Mouse (Mus musculus) liver, embryonic 16.5 days (tissue): Measurements from ENCODE around the gene Kars. TPM values are rescaled to one million over a fixed set of nuclear protein-coding genes. Genes with fewer than 3 reads are reported as not detected.

Experiments
- ATAC-seq: fragments of 200-750 bp; cut with Nextera tagmentation; 2 replicates; pipeline ENCODE4 v1.8.0; 2017; ENCODE audit warnings: low read depth, mild to moderate bottlenecking, moderate number of reproducible peaks, moderate library complexity
- H3K27ac ChIP-seq: fragments of 300-500 bp; sonication (generic); 2 replicates; pipeline ENCODE4 v1.5.1; 2014; ENCODE audit warnings: mild to moderate bottlenecking, low read length
- H3K27me3 ChIP-seq: fragments of 300-500 bp; sonication (generic); 2 replicates; pipeline ENCODE4 v1.6.1; 2014; ENCODE audit warnings: low read depth, low read length, mixed read lengths; ENCODE audit not compliant: control insufficient read depth, insufficient read depth
- H3K36me3 ChIP-seq: fragments of 300-500 bp; sonication (generic); 2 replicates; pipeline ENCODE4 v1.6.1; 2014; ENCODE audit warnings: mild to moderate bottlenecking; ENCODE audit not compliant: control insufficient read depth, insufficient read depth
- H3K4me1 ChIP-seq: fragments of 300-500 bp; sonication (generic); 2 replicates; pipeline ENCODE4 v1.6.1; 2014; ENCODE audit warnings: low read depth, low read length, mixed read lengths; ENCODE audit not compliant: control insufficient read depth
- H3K4me2 ChIP-seq: fragments of 300-500 bp; sonication (generic); 2 replicates; pipeline ENCODE4 v1.6.1; 2014; ENCODE audit warnings: low read depth, low read length, mixed read lengths
- H3K4me3 ChIP-seq: fragments of 300-500 bp; sonication (generic); 2 replicates; pipeline ENCODE4 v1.5.1; 2014; ENCODE audit warnings: low read depth, mild to moderate bottlenecking, low read length
- H3K9ac ChIP-seq: fragments of 300-500 bp; sonication (generic); 2 replicates; pipeline ENCODE4 v1.6.1; 2014; ENCODE audit warnings: low read depth, low read length
- H3K9me3 ChIP-seq: fragments of 300-500 bp; sonication (generic); replicated peaks from 2 replicates; pipeline ENCODE4 v1.6.1; 2016; ENCODE audit warnings: low read length; ENCODE audit not compliant: control insufficient read depth
- WGBS: fragments of 180-500 bp; shearing (Covaris S2); extraction: QIAGEN DNeasy Blood & Tissue Kit; methylation state at CpG from one replicate; pipeline ENCODE4 v1.1.7; 2014; ENCODE audit not compliant: insufficient replicate concordance; 5-methylcytosine and 5-hydroxymethylcytosine counted together
- polyA plus RNA-seq: library from polyadenylated mRNA; unstranded; fragments of >200 nt; fragmentation: Nextera tagmentation; extraction: Ambion mirVana; gene quantifications from 2 replicates; pipeline ENCODE4 v1.2.1, GENCODE M21; 2015

The Kars gene
- polyA plus RNA-seq, 1 experiment from 2014 or later = 69.5 TPM

DNA sequence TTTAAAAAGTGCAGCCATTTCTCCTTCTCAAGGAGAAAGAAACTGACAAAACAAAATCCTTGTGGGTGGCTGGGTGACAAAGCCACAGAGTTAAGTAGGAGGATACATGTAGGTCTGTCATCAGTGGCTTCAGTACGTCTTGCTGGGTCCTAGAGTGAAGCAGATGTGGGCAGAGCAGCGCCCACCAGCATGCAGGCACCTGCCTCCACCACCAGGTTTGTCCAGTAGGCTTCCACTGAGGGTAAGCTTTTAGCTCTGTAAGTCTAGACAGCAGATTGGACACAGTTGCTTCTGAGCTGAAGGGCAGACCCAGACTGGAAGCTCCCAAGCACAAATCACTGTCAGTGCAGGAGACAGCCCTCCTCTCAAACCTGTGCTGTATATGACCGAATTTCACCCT, 49.8 kb downstream of the Kars start:
- 70% methylated on average over 3 of the region's 3 CpGs for WGBS
- no peak overlapping the region for H3K27ac ChIP-seq
- H3K27me3 ChIP-seq = no peaks in the 10 kb centered on the region
- H3K4me3 ChIP-seq = no peak overlapping the region
- H3K9ac ChIP-seq = no peak overlapping the region
- H3K36me3 ChIP-seq = peaks cover 9% of the 10 kb centered on the region
- no peak overlapping the region for H3K4me2 ChIP-seq
- H3K4me1 ChIP-seq = no peaks in the 10 kb centered on the region
- no peak for ATAC-seq
- H3K9me3 ChIP-seq = no peaks in the 10 kb centered on the region

DNA sequence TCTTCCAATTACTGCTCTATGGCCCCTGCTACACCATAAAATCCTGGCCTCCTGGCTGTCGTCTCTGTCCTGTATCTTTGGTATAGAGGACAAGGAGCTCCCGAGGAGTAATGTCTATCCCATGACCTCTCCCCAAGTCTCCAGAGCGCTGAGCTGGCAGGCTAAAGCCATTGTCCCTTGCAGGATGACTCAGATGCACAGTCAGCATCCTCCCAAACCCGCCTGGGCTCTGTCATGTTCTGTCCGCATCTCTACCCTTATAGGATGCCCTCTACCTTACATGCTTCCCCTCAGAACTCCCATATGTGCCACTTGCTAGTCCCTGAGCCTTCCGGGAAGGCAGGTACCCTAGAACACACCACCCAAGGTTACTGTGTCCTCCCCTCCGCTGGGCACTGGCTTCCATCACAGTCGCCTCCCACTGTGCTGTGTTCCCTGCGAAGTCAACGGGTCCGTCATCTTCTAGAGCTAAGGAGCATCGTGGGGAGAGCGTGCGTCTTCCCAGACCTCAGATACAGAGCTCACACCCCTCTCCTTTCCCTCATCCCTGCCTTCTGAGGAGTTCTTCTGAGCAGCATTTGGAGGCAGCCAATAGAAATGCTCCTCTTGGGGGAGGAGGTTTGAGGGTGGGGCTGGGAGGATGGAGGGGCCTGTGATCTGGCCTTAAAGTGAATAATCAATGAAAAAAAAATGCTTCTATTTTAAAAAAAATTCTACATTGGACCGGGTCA, 50.4 kb downstream of the Kars start:
- Histone ChIP-seq H3K4me2 (no peak overlapping the region), H3K27ac (no peak overlapping the region), H3K4me1 (no peaks in the 10 kb centered on the region), H3K4me3 (no peak overlapping the region), H3K27me3 (no peaks in the 10 kb centered on the region), H3K36me3 (peaks cover 10% of the 10 kb centered on the region), H3K9me3 (no peaks in the 10 kb centered on the region), H3K9ac (no peak overlapping the region)
- 65% methylated on average over 15 of the region's 15 CpGs for whole genome bisulfite sequencing
- no peak for ATAC-seq

DNA sequence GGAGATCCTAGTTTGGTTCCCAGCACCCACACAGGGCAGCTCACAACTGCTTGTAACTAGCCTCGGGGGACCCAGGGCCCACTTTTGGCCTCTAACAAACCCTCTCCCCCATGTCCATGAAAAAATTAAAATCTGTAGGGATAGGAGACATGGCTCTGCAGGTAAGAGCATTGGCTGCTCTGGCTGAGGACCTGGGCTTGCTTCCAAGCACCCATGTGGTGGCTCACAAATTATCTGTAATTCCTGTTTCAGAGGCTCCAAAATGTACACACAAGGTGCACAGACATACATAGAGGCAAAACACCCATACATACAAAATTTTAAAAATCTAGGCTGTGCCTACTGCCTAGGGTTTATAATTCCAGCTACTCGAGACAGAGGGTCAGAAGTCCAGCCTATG, 53.9 kb downstream of the Kars start:
- peaks cover 26% of the 10 kb centered on the region for H3K36me3 ChIP-seq
- H3K4me1 ChIP-seq = no peaks in the 10 kb centered on the region
- no peak overlapping the region for H3K9ac ChIP-seq
- ATAC-seq = no peak
- H3K4me2 ChIP-seq = no peak overlapping the region
- WGBS = 73% methylated on average over 2 of the region's 2 CpGs
- no peak overlapping the region for H3K4me3 ChIP-seq
- H3K27ac ChIP-seq = no peak overlapping the region
- H3K9me3 ChIP-seq = no peaks in the 10 kb centered on the region
- H3K27me3 ChIP-seq = no peaks in the 10 kb centered on the region

DNA sequence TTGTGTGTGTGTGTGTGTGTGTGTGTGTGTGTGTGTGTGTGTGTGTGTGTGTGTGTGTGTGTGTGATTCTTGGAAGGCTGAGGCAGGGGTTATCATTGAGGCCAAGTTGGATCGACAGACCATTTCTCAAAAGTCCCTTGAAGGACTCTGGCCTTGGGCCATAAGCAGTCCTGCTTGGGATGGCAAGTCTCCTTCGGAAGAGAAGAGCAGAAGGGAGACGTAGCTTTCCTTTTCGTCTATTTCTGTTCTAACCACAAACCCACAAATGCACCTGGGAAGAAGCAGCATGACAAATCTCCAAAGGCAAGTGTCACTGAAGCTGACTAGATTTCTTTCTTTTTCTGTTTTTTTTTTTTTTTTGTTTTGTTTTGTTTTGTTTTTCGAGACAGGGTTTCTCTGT, 55.2 kb downstream of the Kars start:
- no peak overlapping the region for H3K27ac ChIP-seq
- no peaks in the 10 kb centered on the region for H3K4me1 ChIP-seq
- H3K9me3 ChIP-seq = no peaks in the 10 kb centered on the region
- ATAC-seq = no peak
- no peak overlapping the region for H3K4me2 ChIP-seq
- WGBS = 74% methylated on average over 5 of the region's 5 CpGs
- no peak overlapping the region for H3K4me3 ChIP-seq
- H3K36me3 ChIP-seq = peaks cover 30% of the 10 kb centered on the region
- no peaks in the 10 kb centered on the region for H3K27me3 ChIP-seq
- H3K9ac ChIP-seq = no peak overlapping the region

DNA sequence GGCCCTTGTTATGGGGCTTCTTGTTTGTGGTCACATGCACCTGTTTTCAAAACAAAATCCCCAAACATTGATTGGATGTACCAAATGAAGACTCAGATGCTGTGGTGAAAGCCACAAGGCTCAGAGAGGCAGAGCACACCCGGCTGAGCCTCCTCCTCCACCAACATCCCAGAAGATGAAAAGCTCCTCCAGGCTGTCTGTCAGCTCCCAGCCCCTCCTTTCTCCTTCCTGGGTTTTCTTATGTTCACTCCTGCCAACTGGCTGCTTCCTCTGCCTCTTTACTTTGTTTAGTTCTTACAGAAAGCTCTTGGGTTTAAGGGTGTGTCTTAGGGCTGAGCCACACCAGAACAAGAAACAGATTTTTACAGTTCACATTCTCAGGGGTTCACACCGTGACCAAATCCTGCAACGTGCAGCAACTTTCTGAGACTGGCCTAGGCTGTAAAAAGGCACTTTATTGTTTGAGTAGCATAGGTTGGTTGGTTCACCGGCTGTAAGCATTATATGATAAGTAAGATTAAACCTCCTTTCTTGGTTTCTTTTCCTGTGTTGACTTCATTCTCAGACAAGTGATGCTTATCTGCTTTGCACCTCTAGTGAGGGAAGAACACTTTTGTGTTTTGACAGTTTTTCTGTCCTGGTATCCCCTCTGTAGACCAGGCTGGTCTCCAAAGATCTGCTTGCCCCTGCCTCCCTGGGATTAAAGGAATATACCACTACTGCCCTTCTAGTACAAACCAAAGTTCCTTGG, 56.1 kb downstream of the Kars start:
- ATAC-seq = no peak
- 64% methylated on average over 4 of the region's 4 CpGs for WGBS
- Histone ChIP-seq H3K36me3 (peaks cover 30% of the 10 kb centered on the region), H3K9ac (no peak overlapping the region), H3K4me3 (no peak overlapping the region), H3K9me3 (no peaks in the 10 kb centered on the region), H3K4me2 (no peak overlapping the region), H3K27me3 (no peaks in the 10 kb centered on the region), H3K4me1 (no peaks in the 10 kb centered on the region), H3K27ac (no peak overlapping the region)

DNA sequence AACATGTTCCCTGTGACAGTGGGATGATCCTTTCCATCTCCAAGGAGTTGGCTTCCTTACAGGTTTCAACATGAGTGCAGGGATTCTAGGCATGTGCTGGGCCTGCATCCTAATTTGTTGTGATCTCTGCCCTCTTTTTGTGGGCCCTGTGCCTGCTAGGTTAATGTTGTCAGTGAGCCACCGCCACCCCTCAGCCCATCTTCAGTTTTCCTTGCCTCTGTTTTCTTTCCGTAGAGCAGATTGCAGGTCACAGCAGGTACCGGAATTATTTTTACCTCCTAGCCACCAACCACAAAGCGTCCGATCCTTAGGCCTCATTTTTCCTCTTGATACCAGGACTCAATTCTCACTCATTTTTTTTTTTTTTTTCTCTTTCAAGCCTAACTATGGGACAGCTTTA, 59.2 kb downstream of the Kars start:
- Histone ChIP-seq H3K9me3 (no peaks in the 10 kb centered on the region), H3K36me3 (peaks cover 38% of the 10 kb centered on the region), H3K4me3 (no peak overlapping the region), H3K4me1 (no peaks in the 10 kb centered on the region), H3K9ac (no peak overlapping the region), H3K4me2 (no peak overlapping the region), H3K27me3 (no peaks in the 10 kb centered on the region), H3K27ac (no peak overlapping the region)
- WGBS = 88% methylated on average over 5 of the region's 5 CpGs
- no peak for ATAC-seq

DNA sequence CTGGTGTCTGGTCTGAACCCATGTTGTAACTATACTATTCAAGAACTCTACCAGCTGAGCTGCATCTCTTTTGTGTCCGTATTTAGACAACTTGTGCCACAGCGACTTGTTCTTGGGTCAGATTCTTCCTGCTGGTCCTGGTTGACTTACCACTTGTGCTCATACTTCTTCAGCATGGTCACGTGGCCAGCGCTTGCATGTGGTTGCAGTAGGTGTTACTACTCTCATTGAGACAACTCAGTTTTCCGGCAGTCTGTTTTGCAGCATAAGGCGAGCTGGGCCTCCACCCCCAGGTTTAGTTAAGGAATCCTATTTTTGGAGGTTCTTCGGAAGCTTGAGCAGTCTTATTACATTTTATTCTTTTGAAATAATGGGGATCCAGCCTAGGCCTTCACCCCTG, 59.8 kb downstream of the Kars start:
- Histone ChIP-seq H3K9me3 (no peaks in the 10 kb centered on the region), H3K4me2 (no peak overlapping the region), H3K4me3 (no peak overlapping the region), H3K9ac (no peak overlapping the region), H3K27me3 (no peaks in the 10 kb centered on the region), H3K4me1 (no peaks in the 10 kb centered on the region), H3K27ac (no peak overlapping the region), H3K36me3 (peaks cover 33% of the 10 kb centered on the region)
- ATAC-seq = no peak
- 89% methylated on average over 7 of the region's 7 CpGs for WGBS

DNA sequence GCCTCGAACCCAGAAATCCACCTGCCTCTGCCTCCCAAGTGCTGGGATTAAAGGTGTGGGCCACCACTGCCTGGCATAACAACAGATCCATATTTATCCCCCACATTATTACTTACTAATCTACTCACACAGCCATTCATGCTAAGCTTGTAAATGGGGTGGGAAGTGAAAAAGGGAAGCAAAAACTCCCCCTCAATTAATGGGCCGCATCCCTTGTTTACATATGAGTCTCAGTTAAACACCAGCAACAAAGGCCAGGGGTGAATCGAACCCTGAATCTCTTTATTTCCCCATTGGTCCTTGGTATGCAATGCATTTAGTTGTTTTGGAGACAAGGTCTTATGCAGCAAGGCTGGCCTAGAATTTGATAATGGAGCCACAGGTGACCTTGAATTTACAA, 60.3 kb downstream of the Kars start:
- no peaks in the 10 kb centered on the region for H3K9me3 ChIP-seq
- no peak overlapping the region for H3K27ac ChIP-seq
- H3K27me3 ChIP-seq = no peaks in the 10 kb centered on the region
- no peak for ATAC-seq
- no peak overlapping the region for H3K4me2 ChIP-seq
- H3K4me3 ChIP-seq = no peak overlapping the region
- H3K9ac ChIP-seq = no peak overlapping the region
- no peaks in the 10 kb centered on the region for H3K4me1 ChIP-seq
- peaks cover 32% of the 10 kb centered on the region for H3K36me3 ChIP-seq
- WGBS = 79% methylated on average over 3 of the region's 3 CpGs

DNA sequence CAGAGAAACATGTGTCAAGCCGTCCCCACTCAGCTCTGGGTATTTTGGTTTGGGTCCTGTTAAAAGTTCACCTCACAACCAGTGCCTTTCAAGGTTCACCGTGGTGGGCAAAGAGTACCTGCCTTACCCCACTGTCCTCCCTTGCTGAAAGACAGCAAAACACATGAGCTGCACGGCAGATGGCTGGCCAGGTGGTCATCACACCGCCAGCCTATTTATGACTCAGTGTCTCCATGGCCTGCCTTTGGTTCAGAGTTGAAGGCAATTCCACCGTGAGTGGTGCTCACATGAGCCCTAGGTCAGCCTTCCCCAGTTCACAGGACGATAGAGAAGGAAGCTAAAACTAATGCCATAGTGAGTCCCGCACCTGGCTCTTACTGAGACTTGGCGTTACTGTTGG, 63.2 kb downstream of the Kars start:
- H3K27ac ChIP-seq = no peak overlapping the region
- no peak overlapping the region for H3K9ac ChIP-seq
- no peak overlapping the region for H3K4me3 ChIP-seq
- no peaks in the 10 kb centered on the region for H3K27me3 ChIP-seq
- no peaks in the 10 kb centered on the region for H3K9me3 ChIP-seq
- no peak overlapping the region for H3K4me2 ChIP-seq
- ATAC-seq = no peak
- no peaks in the 10 kb centered on the region for H3K4me1 ChIP-seq
- peaks cover 31% of the 10 kb centered on the region for H3K36me3 ChIP-seq
- 85% methylated on average over 8 of the region's 8 CpGs for WGBS
